Mouse (Mus musculus): Measurements from ENCODE around the gene Slc13a2. TPM values are rescaled to one million over a fixed set of nuclear protein-coding genes. Genes with fewer than 3 reads are reported as not detected.
A peak's percentile ranks its signal among the peaks of the same experiment; 100 is the strongest.

The Slc13a2 gene
- polyA plus RNA-seq, 1 experiment from 2014 or later = 0.05 TPM

GRCm38 (mm10) chr11:78458740-78459139 lies 36.7 kb upstream of the Slc13a2 start:
- Histone ChIP-seq H3K27me3 (no peaks in the 10 kb centered on the region), H3K4me2 (no peak overlapping the region), H3K36me3 (replicated peaks) (no peaks in the 10 kb centered on the region), H3K27ac (replicated peaks) (no peak overlapping the region), H3K4me3 (replicated peaks) (no peak overlapping the region), H3K9ac (no peak overlapping the region), H3K9me3 (replicated peaks) (no peaks in the 10 kb centered on the region), H3K4me1 (replicated peaks) (peaks cover 11% of the 10 kb centered on the region)
- ATAC-seq (ENCODE audit: insufficient read depth) = no peak
- WGBS (ENCODE audit: insufficient replicate concordance) = 65% methylated on average over 17 of the region's 17 CpGs

GRCm38 (mm10) chr11:78455308-78455707 lies 33.3 kb upstream of the Slc13a2 start:
- Histone ChIP-seq H3K4me2 (0 out of 2 replicates have a peak overlapping the region, but pooled peaks have one; percentile 8), H3K27me3 (no peaks in the 10 kb centered on the region), H3K4me3 (replicated peaks) (no peak overlapping the region), H3K9ac (no peak overlapping the region), H3K9me3 (replicated peaks) (no peaks in the 10 kb centered on the region), H3K36me3 (replicated peaks) (no peaks in the 10 kb centered on the region), H3K27ac (replicated peaks) (no peak overlapping the region), H3K4me1 (replicated peaks) (no peaks in the 10 kb centered on the region)
- 26% methylated on average over 5 of the region's 5 CpGs for WGBS (ENCODE audit: insufficient replicate concordance)
- no peak for ATAC-seq (ENCODE audit: insufficient read depth)

- H3K36me3 ChIP-seq (replicated peaks) = no peaks in the 10 kb centered on the region
- 55% methylated on average over 7 of the region's 7 CpGs for WGBS (ENCODE audit: insufficient replicate concordance)
- no peaks in the 10 kb centered on the region for H3K9me3 ChIP-seq (replicated peaks)
- H3K4me3 ChIP-seq (replicated peaks) = no peak overlapping the region
- H3K9ac ChIP-seq = no peak overlapping the region
- H3K4me1 ChIP-seq (replicated peaks) = no peaks in the 10 kb centered on the region
- ATAC-seq (ENCODE audit: insufficient read depth) = no peak
- no peak overlapping the region for H3K4me2 ChIP-seq
- no peaks in the 10 kb centered on the region for H3K27me3 ChIP-seq
- no peak overlapping the region for H3K27ac ChIP-seq (replicated peaks)
These were observed 32.3 kb upstream of the Slc13a2 start for GRCm38 (mm10) chr11:78454276-78454675.

- H3K9ac ChIP-seq = no peak overlapping the region
- no peaks in the 10 kb centered on the region for H3K36me3 ChIP-seq (replicated peaks)
- 16% methylated on average over 4 of the region's 4 CpGs for WGBS (ENCODE audit: insufficient replicate concordance)
- H3K4me2 ChIP-seq = no peak overlapping the region
- ATAC-seq (ENCODE audit: insufficient read depth) = no peak
- H3K4me1 ChIP-seq (replicated peaks) = no peaks in the 10 kb centered on the region
- H3K4me3 ChIP-seq (replicated peaks) = no peak overlapping the region
- H3K27me3 ChIP-seq = no peaks in the 10 kb centered on the region
- H3K27ac ChIP-seq (replicated peaks) = no peak overlapping the region
- H3K9me3 ChIP-seq (replicated peaks) = no peaks in the 10 kb centered on the region
These were observed 31.7 kb upstream of the Slc13a2 start for GRCm38 (mm10) chr11:78453675-78454074.

GRCm38 (mm10) chr11:78450337-78450736 lies 28.3 kb upstream of the Slc13a2 start:
- Histone ChIP-seq H3K9me3 (replicated peaks) (no peaks in the 10 kb centered on the region), H3K4me1 (replicated peaks) (no peaks in the 10 kb centered on the region), H3K36me3 (replicated peaks) (no peaks in the 10 kb centered on the region), H3K27ac (replicated peaks) (no peak overlapping the region), H3K9ac (no peak overlapping the region), H3K4me3 (replicated peaks) (no peak overlapping the region), H3K4me2 (no peak overlapping the region), H3K27me3 (no peaks in the 10 kb centered on the region)
- ATAC-seq (ENCODE audit: insufficient read depth) = no peak
- 4% methylated on average over 2 of the region's 2 CpGs for WGBS (ENCODE audit: insufficient replicate concordance)

GRCm38 (mm10) chr11:78448242-78448641 lies 26.2 kb upstream of the Slc13a2 start:
- Histone ChIP-seq H3K4me2 (no peak overlapping the region), H3K27me3 (no peaks in the 10 kb centered on the region), H3K36me3 (replicated peaks) (no peaks in the 10 kb centered on the region), H3K9me3 (replicated peaks) (no peaks in the 10 kb centered on the region), H3K4me1 (replicated peaks) (no peaks in the 10 kb centered on the region), H3K9ac (no peak overlapping the region), H3K4me3 (replicated peaks) (no peak overlapping the region), H3K27ac (replicated peaks) (no peak overlapping the region)
- 69% methylated on average over 1 of the region's 1 CpGs for WGBS (ENCODE audit: insufficient replicate concordance)
- no peak for ATAC-seq (ENCODE audit: insufficient read depth)

- H3K36me3 ChIP-seq (replicated peaks) = no peaks in the 10 kb centered on the region
- WGBS (ENCODE audit: insufficient replicate concordance) = 48% methylated on average over 3 of the region's 3 CpGs
- H3K9me3 ChIP-seq (replicated peaks) = no peaks in the 10 kb centered on the region
- no peak overlapping the region for H3K27ac ChIP-seq (replicated peaks)
- no peak overlapping the region for H3K4me2 ChIP-seq
- H3K9ac ChIP-seq = no peak overlapping the region
- H3K4me3 ChIP-seq (replicated peaks) = no peak overlapping the region
- no peaks in the 10 kb centered on the region for H3K4me1 ChIP-seq (replicated peaks)
- ATAC-seq (ENCODE audit: insufficient read depth) = no peak
- H3K27me3 ChIP-seq = no peaks in the 10 kb centered on the region
These were observed 25.2 kb upstream of the Slc13a2 start for GRCm38 (mm10) chr11:78447168-78447567.

GRCm38 (mm10) chr11:78443115-78443514 lies 21.1 kb upstream of the Slc13a2 start:
- no peaks in the 10 kb centered on the region for H3K36me3 ChIP-seq (replicated peaks)
- 63% methylated on average over 5 of the region's 5 CpGs for WGBS (ENCODE audit: insufficient replicate concordance)
- ATAC-seq (ENCODE audit: insufficient read depth) = no peak
- no peaks in the 10 kb centered on the region for H3K4me1 ChIP-seq (replicated peaks)
- no peaks in the 10 kb centered on the region for H3K9me3 ChIP-seq (replicated peaks)
- H3K9ac ChIP-seq = no peak overlapping the region
- no peaks in the 10 kb centered on the region for H3K27me3 ChIP-seq
- no peak overlapping the region for H3K27ac ChIP-seq (replicated peaks)
- H3K4me2 ChIP-seq = no peak overlapping the region
- H3K4me3 ChIP-seq (replicated peaks) = no peak overlapping the region

- peaks cover 10% of the 10 kb centered on the region for H3K4me1 ChIP-seq (replicated peaks)
- WGBS (ENCODE audit: insufficient replicate concordance) = 41% methylated on average over 3 of the region's 3 CpGs
- ATAC-seq (ENCODE audit: insufficient read depth) = no peak
- no peaks in the 10 kb centered on the region for H3K9me3 ChIP-seq (replicated peaks)
- no peak overlapping the region for H3K4me3 ChIP-seq (replicated peaks)
- no peak overlapping the region for H3K4me2 ChIP-seq
- H3K27ac ChIP-seq (replicated peaks) = no peak overlapping the region
- peaks cover 6% of the 10 kb centered on the region for H3K27me3 ChIP-seq
- no peak overlapping the region for H3K9ac ChIP-seq
- H3K36me3 ChIP-seq (replicated peaks) = no peaks in the 10 kb centered on the region
These were observed 16.4 kb upstream of the Slc13a2 start for GRCm38 (mm10) chr11:78438399-78438930.

- 68% methylated on average over 7 of the region's 7 CpGs for WGBS (ENCODE audit: insufficient replicate concordance)
- Histone ChIP-seq H3K4me1 (replicated peaks) (peaks cover 10% of the 10 kb centered on the region), H3K4me3 (replicated peaks) (no peak overlapping the region), H3K9me3 (replicated peaks) (no peaks in the 10 kb centered on the region), H3K4me2 (no peak overlapping the region), H3K27ac (replicated peaks) (no peak overlapping the region), H3K36me3 (replicated peaks) (no peaks in the 10 kb centered on the region), H3K9ac (no peak overlapping the region), H3K27me3 (peaks cover 6% of the 10 kb centered on the region)
- no peak for ATAC-seq (ENCODE audit: insufficient read depth)
These were observed 15.2 kb upstream of the Slc13a2 start for GRCm38 (mm10) chr11:78437182-78437581.

GRCm38 (mm10) chr11:78435776-78436349 lies 13.8 kb upstream of the Slc13a2 start:
- 9% methylated on average over 19 of the region's 19 CpGs for WGBS (ENCODE audit: insufficient replicate concordance)
- ATAC-seq (ENCODE audit: insufficient read depth) = no peak
- H3K27ac ChIP-seq (replicated peaks) = no peak overlapping the region
- no peaks in the 10 kb centered on the region for H3K36me3 ChIP-seq (replicated peaks)
- no peak overlapping the region for H3K9ac ChIP-seq
- H3K4me3 ChIP-seq (replicated peaks) = no peak overlapping the region
- peaks cover 6% of the 10 kb centered on the region for H3K27me3 ChIP-seq
- no peaks in the 10 kb centered on the region for H3K9me3 ChIP-seq (replicated peaks)
- H3K4me1 ChIP-seq (replicated peaks) = peaks cover 10% of the 10 kb centered on the region
- no peak overlapping the region; the same call in 1 of the 2 replicates for H3K4me2 ChIP-seq

GRCm38 (mm10) chr11:78434052-78434451 lies 12.0 kb upstream of the Slc13a2 start:
- 21% methylated on average over 4 of the region's 4 CpGs for WGBS (ENCODE audit: insufficient replicate concordance)
- no peak overlapping the region for H3K4me3 ChIP-seq (replicated peaks)
- peaks cover 6% of the 10 kb centered on the region for H3K27me3 ChIP-seq
- H3K9me3 ChIP-seq (replicated peaks) = no peaks in the 10 kb centered on the region
- H3K9ac ChIP-seq = no peak overlapping the region
- no peak for ATAC-seq (ENCODE audit: insufficient read depth)
- no peak overlapping the region for H3K27ac ChIP-seq (replicated peaks)
- H3K4me2 ChIP-seq = no peak overlapping the region
- H3K4me1 ChIP-seq (replicated peaks) = peaks cover 10% of the 10 kb centered on the region
- no peaks in the 10 kb centered on the region for H3K36me3 ChIP-seq (replicated peaks)
